Mouse (Mus musculus) heart, embryonic 12.5 days (tissue): Measurements from ENCODE around the gene Rasal1. TPM values are rescaled to one million over a fixed set of nuclear protein-coding genes. Genes with fewer than 3 reads are reported as not detected.
A peak's percentile ranks its signal among the peaks of the same experiment; 100 is the strongest.

Experiments
- ATAC-seq: fragments of 200-750 bp; cut with Nextera tagmentation; 2 replicates; pipeline ENCODE4 v1.8.0; 2017; ENCODE audit warnings: moderate TSS enrichment, moderate library complexity; ENCODE audit not compliant: insufficient number of reproducible peaks, low FRiP score
- H3K27ac ChIP-seq: fragments of 300-500 bp; sonication (generic); 2 replicates; pipeline ENCODE4 v1.5.1; 2016; ENCODE audit warnings: mild to moderate bottlenecking, moderate library complexity; ENCODE audit not compliant: poor library complexity, severe bottlenecking
- H3K27me3 ChIP-seq: fragments of 300-500 bp; sonication (generic); replicated peaks from 2 replicates; pipeline ENCODE4 v1.6.1; 2016; ENCODE audit warnings: mild to moderate bottlenecking, moderate library complexity
- H3K36me3 ChIP-seq: fragments of 300-500 bp; sonication (generic); 2 replicates; pipeline ENCODE4 v1.6.1; 2016; ENCODE audit warnings: mild to moderate bottlenecking, moderate library complexity
- H3K4me1 ChIP-seq: fragments of 300-500 bp; sonication (generic); replicated peaks from 2 replicates; pipeline ENCODE4 v1.6.1; 2016; ENCODE audit warnings: mild to moderate bottlenecking
- H3K4me2 ChIP-seq: fragments of 300-500 bp; sonication (generic); 2 replicates; pipeline ENCODE4 v1.6.1; 2016; ENCODE audit warnings: mild to moderate bottlenecking, moderate library complexity
- H3K4me3 ChIP-seq: fragments of 300-500 bp; sonication (generic); 2 replicates; pipeline ENCODE4 v1.5.1; 2016; ENCODE audit warnings: mild to moderate bottlenecking
- H3K9ac ChIP-seq: fragments of 300-500 bp; sonication (generic); 2 replicates; pipeline ENCODE4 v1.6.1; 2016; ENCODE audit warnings: mild to moderate bottlenecking, moderate library complexity
- H3K9me3 ChIP-seq: fragments of 300-500 bp; sonication (generic); replicated peaks from 2 replicates; pipeline ENCODE4 v1.6.1; 2016; ENCODE audit warnings: mild to moderate bottlenecking, moderate library complexity
- WGBS: fragments of 180-500 bp; shearing (Covaris S2); methylation state at CpG from one replicate; pipeline ENCODE4 v1.1.7; 2016; 5-methylcytosine and 5-hydroxymethylcytosine counted together
- polyA plus RNA-seq: library from polyadenylated mRNA; unstranded; fragments of >200 nt; fragmentation: Nextera tagmentation; extraction: Ambion mirVana; gene quantifications from 2 replicates; pipeline ENCODE4 v1.2.1, GENCODE M21; 2016

The Rasal1 gene
- polyA plus RNA-seq, 1 experiment from 2014 or later, result not detected

DNA sequence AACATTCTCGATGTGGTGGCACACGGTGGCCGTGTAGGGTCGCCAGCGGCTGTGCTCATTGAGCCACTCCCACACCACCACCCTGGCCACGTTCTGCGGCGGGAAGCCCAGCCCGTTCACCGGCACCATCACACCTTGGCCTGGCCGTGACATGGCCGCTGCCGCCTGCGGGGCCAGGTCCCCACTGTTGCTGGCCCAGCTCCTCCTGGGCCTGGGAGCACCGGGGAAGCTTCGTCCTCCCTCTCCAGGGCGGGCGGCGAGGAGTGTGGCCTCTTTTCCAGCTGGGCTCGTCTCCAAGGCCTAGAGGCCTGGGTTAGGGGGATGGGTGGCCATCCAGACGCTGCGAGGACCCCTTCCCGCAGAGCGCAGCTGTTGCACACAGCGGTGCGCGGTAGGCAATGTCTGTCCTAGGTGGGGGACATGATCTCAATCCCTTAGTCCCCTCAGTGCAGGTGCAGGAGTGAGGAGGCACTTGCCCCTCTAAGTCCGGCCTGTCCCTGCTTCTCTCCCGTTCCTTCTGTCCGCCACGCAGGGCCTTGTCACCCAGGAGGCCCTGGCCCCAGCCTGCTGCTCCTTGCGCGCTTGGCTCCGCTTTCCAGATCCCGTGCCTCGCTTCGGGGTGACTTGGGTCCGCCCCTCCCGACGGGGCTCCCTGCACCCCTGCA is 61.7 kb downstream of the Rasal1 start:
- Histone ChIP-seq H3K4me1 (peaks cover 20% of the 10 kb centered on the region), H3K4me2 (peak overlapping the region; percentile 76), H3K36me3 (no peaks in the 10 kb centered on the region), H3K9me3 (no peaks in the 10 kb centered on the region), H3K27me3 (peaks cover 100% of the 10 kb centered on the region), H3K4me3 (peak overlapping the region; percentile 45), H3K9ac (peak overlapping the region; percentile 59), H3K27ac (no peak overlapping the region)
- 3% methylated on average over 40 of the region's 40 CpGs for WGBS
- ATAC-seq, result peak; percentile 23

DNA sequence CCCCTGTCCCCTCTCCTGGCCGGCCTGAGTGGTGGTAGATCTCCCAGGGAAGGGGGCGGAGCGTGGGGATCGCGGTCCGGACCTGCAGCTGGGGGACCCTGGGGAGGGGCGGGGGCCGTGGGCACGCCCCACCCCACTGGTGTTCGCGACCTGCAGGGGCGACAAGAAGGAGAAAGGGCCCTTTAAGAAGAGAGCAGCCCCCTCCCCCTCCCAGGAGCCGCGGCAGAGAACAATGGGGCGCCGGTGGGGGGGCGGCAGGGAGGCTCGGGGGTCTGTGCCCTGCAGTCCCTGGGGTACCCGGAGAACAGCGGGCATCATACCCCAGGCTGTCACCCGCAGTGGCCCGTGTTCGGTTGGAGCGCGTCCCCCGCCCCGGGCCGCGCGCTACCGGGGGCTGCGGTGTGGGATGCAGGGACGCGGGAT is 62.2 kb downstream of the Rasal1 start:
- ATAC-seq, result peak; percentile 23; the same call in 1 of the 2 replicates

DNA sequence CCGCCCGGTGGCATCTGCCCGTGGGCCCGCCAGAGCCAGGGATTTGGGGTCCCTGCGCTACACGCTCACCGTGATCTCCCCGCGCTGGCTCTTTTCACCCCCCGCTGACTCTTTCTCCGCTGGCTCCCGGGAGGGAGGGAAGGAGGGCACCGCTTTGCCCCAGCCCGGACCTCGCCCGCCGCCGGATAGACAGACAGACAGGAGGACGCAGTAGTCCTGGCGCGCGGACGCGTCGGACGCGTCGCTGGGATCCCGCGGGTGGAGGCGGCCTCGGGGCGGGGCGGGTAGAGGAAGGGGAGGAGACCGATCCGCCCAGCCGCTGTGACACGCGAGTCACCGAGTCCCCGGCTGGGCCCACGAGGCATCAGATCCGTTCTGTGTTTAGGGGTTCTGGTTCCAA is 62.8 kb downstream of the Rasal1 start:
- Histone ChIP-seq H3K27me3 (peaks cover 97% of the 10 kb centered on the region), H3K27ac (no peak overlapping the region), H3K36me3 (no peaks in the 10 kb centered on the region), H3K4me2 (peak overlapping the region; percentile 76), H3K9me3 (no peaks in the 10 kb centered on the region), H3K9ac (peak overlapping the region; percentile 59; the same call in 1 of the 2 replicates), H3K4me1 (peaks cover 19% of the 10 kb centered on the region), H3K4me3 (peak overlapping the region; percentile 45)
- 1% methylated on average over 42 of the region's 43 CpGs for WGBS
- ATAC-seq, result no peak

More for the DNA sequence above, 62.2 kb downstream of the Rasal1 start:
- Histone ChIP-seq H3K4me3 (peak overlapping the region; percentile 45), H3K4me2 (peak overlapping the region; percentile 76), H3K4me1 (peaks cover 20% of the 10 kb centered on the region), H3K27ac (no peak overlapping the region), H3K9me3 (no peaks in the 10 kb centered on the region), H3K36me3 (no peaks in the 10 kb centered on the region), H3K9ac (peak overlapping the region; percentile 59), H3K27me3 (peaks cover 99% of the 10 kb centered on the region)
- 3% methylated on average over 27 of the region's 34 CpGs for WGBS

DNA sequence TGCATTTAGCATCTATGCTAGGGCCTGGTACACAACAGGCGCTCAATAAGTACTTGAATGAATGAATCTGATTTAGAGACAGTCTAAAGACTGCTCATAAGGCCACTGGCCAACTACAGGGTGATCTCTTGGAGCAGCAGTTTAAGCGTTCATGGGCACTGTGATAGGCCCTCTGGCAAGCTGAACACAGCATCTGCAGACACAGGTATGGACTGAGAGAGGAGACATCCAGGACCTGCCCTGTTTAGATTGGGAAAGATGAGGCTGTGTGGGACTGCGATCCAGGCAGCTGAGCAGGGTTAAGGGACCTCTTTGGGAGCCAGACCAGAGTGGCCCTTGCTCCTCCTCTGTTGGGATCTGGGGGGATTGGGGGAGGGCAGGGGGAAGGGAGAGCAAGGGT is 63.2 kb downstream of the Rasal1 start, which contains the start of gene Dtx1:
Gene Dtx1, minus strand, starts transcription at position 101 of the 400 bp plus-strand sequence.
- WGBS, result 32% methylated on average over 3 of the region's 3 CpGs
- no peak for ATAC-seq
- peak within 1 kb of the TSS; percentile 45 for H3K4me3 ChIP-seq
- H3K9ac ChIP-seq, result peak within 1 kb of the TSS; percentile 59
- no peaks in the 10 kb centered on the region for H3K9me3 ChIP-seq
- no peak within 1 kb of the TSS for H3K27ac ChIP-seq
- peaks cover 17% of the 10 kb centered on the region for H3K4me1 ChIP-seq
- H3K36me3 ChIP-seq, result no peaks in the 10 kb centered on the region
- peaks cover 97% of the 10 kb centered on the region for H3K27me3 ChIP-seq
- H3K4me2 ChIP-seq, result peak within 1 kb of the TSS; percentile 76

DNA sequence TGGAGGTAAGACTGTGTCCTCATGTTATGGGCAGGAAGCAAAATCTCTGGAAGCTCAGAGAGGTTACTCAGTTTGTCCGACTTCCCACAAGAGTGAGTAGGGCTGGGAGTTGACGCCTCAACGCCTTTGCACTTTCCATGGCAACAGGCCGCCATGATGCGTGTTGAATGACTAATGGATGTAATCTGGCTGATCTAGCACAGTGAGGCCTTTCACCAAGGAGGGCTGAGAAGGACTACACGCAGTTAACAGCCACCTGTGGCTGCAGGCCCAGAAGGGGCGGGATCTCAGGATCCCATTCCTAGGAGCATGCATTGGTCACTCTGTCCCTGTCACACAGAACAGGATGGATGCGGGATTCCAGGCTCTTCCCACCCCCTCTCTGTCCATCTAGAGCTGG is 64.1 kb downstream of the Rasal1 start:
- no peak overlapping the region for H3K27ac ChIP-seq

DNA sequence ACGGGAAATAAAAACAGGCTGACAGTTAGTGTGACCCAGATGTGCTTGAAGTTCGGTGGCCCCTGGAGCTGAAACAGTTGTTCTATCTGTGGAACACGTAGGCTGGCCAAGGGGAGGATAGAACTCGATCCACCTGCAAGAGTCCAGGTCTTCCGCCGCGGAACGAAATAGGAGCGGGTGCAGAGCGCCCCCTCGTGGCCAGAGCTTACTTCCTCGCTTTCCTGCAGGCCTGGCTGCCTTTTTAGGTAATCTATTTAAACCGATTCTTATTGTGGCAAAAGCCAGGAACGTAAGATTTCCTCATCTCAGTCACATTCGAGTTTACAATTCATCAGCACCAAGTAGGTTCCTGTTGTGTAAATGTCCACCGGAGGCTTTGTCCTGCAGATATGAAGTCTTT is 65.7 kb downstream of the Rasal1 start:
- WGBS, result 4% methylated on average over 16 of the region's 16 CpGs
- Histone ChIP-seq H3K27me3 (peaks cover 72% of the 10 kb centered on the region), H3K9ac (no peak overlapping the region), H3K4me3 (no peak overlapping the region), H3K9me3 (no peaks in the 10 kb centered on the region; the same call in 1 of the 2 replicates), H3K4me1 (peaks cover 17% of the 10 kb centered on the region), H3K4me2 (peak overlapping the region; percentile 31; the same call in 1 of the 2 replicates), H3K27ac (no peak overlapping the region), H3K36me3 (no peaks in the 10 kb centered on the region)
- ATAC-seq, result no peak

More for the DNA sequence above, 64.1 kb downstream of the Rasal1 start:
- Histone ChIP-seq H3K4me2 (no peak overlapping the region), H3K9ac (no peak overlapping the region), H3K9me3 (no peaks in the 10 kb centered on the region), H3K4me1 (peaks cover 17% of the 10 kb centered on the region), H3K4me3 (no peak overlapping the region), H3K36me3 (no peaks in the 10 kb centered on the region), H3K27me3 (peaks cover 88% of the 10 kb centered on the region)
- no peak for ATAC-seq
- WGBS, result 64% methylated on average over 8 of the region's 8 CpGs

DNA sequence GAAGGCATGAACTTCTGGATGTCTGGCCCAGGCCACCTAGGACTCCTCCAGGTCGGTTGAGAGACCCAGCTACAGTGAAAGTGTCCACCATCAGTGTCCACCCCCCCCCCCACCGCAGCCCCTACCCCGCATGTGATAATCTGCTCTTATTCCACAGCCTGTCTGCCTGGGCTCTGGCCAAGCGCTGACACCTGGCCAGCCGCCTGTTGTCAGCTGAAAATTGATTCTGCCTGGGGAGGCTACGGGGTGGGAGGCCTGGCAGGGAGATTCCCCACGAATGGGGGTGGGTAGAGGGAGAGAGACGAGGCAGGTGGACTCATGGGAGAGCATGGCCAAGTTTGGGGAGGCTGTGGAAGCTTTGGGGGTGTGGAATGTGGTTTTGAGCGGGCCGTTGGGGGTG is 68.5 kb downstream of the Rasal1 start:
- Histone ChIP-seq H3K36me3 (no peaks in the 10 kb centered on the region), H3K27ac (no peak overlapping the region), H3K9me3 (peaks cover 7% of the 10 kb centered on the region; the same call in 1 of the 2 replicates), H3K4me3 (no peak overlapping the region), H3K27me3 (peaks cover 44% of the 10 kb centered on the region), H3K9ac (no peak overlapping the region), H3K4me2 (no peak overlapping the region), H3K4me1 (no peaks in the 10 kb centered on the region)
- ATAC-seq, result no peak
- WGBS, result 67% methylated on average over 10 of the region's 10 CpGs

DNA sequence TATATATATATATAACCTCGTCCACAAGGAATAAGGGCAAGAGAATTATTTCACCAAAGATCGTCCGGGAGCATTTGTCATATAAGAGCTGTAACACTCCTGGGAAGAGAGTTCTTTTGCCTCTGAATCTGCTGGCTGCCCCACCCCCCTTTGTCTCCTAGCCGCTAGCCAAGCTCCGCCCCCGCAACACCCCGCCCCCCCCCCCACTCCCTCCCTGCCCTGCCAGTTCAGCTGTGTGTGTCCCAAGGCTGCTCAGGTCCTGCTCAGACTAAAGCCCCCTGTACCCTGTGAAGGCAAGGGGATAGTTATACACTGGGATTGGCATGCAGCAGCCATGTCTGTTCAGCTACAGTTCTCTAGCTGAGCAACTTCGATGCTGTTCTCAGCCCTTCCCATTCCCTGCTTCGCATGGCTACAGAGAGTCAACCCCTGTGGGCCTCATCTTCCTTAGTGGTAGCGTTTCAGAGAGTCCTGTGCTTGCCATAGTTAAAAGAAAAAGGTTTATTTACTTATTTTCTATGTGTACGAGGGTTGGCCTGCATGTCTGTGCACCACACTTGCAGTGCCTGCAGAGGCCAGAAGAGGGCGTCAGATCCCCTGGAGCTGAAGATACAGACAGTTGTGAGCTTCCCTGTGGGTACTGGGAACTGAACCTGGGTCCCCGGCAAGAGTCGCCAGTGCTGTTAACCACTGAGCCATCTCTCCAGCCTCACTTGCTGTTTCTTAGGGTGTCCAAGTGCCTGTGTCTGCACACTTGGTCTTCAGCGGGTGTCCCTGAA is 70.2 kb downstream of the Rasal1 start:
- Histone ChIP-seq H3K27ac (no peak overlapping the region), H3K4me2 (no peak overlapping the region), H3K9me3 (peaks cover 7% of the 10 kb centered on the region; the same call in 1 of the 2 replicates), H3K9ac (no peak overlapping the region), H3K27me3 (peaks cover 35% of the 10 kb centered on the region), H3K36me3 (no peaks in the 10 kb centered on the region), H3K4me3 (no peak overlapping the region), H3K4me1 (no peaks in the 10 kb centered on the region)
- WGBS, result 55% methylated on average over 15 of the region's 15 CpGs
- ATAC-seq, result no peak

DNA sequence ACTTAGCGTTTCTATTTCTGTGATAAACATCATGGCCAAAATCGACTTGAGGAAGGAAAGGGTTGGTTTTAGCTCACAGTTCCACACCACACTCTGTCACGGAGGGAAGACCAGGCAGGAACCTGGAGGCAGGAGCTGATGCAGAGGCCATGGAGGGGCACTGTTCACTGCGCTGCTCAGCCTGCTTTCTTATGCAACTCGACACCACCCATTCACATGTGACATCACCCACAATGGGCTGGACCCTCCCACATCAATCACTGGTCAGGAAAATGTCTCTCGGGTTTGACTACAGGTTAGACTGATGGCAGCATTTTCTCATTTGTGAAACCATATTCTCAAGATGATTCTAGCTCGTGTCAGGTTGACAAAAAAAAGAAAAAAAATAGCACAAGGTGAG is 72.4 kb downstream of the Rasal1 start:
- Histone ChIP-seq H3K4me3 (no peak overlapping the region), H3K4me2 (no peak overlapping the region), H3K4me1 (no peaks in the 10 kb centered on the region), H3K9ac (no peak overlapping the region), H3K36me3 (no peaks in the 10 kb centered on the region), H3K9me3 (peaks cover 7% of the 10 kb centered on the region; the same call in 1 of the 2 replicates), H3K27me3 (peaks cover 18% of the 10 kb centered on the region), H3K27ac (no peak overlapping the region)
- 51% methylated on average over 7 of the region's 7 CpGs for WGBS
- no peak for ATAC-seq

DNA sequence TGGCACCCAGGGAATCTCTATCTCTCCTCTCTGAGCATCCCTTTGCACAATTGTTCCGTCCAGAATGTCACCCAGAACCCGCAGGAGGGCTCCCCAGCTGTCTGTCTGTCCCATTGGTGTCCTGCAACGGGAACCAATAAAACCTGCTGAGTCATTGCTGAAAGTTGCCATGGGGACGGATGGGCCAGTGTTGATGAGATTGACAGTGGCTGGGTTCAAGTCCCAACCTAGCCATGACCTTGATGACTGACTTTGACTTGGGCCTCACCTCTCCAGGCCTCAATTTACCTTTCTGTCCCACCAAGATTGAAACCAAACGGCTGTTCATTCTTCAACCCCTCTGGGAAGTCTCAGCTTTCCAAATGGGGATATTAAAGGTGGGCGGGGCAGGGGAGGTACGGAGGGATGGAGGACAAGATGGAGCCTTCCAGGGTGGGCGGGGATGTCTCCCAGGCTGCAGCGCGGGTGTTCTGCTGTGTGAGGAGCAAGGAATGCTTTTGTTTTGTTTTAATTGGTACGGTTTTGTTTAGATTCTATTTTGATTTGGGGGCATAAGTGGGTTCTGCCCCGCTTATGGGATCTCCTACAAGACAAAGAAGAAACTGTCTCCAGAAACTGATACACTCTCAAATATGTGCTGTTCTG is 77.3 kb downstream of the Rasal1 start:
- no peaks in the 10 kb centered on the region for H3K4me1 ChIP-seq
- WGBS, result 63% methylated on average over 12 of the region's 12 CpGs
- H3K36me3 ChIP-seq, result no peaks in the 10 kb centered on the region
- H3K9me3 ChIP-seq, result no peaks in the 10 kb centered on the region
- ATAC-seq, result no peak
- H3K27ac ChIP-seq, result no peak overlapping the region
- no peak overlapping the region for H3K4me2 ChIP-seq
- H3K4me3 ChIP-seq, result no peak overlapping the region
- H3K27me3 ChIP-seq, result peaks cover 17% of the 10 kb centered on the region; the same call in 1 of the 2 replicates
- no peak overlapping the region for H3K9ac ChIP-seq
